Mouse (Mus musculus) embryonic facial prominence, embryonic 11.5 days (tissue): ENCODE results near the gene Kalrn. TPM values are rescaled to one million over a fixed set of nuclear protein-coding genes. Genes with fewer than 3 reads are reported as not detected.

Source experiments
- ATAC-seq: fragments of 200-750 bp; cut with Nextera tagmentation; replicated peaks from 2 replicates; pipeline ENCODE4 v1.8.0; 2017; ENCODE audit warnings: low read depth; ENCODE audit not compliant: insufficient number of reproducible peaks, low FRiP score, low TSS enrichment
- DNase-seq: peaks from one replicate; pipeline ENCODE4 v3.0.0-alpha.2; 2015; ENCODE audit warnings: low spot score
- H3K27ac ChIP-seq: fragments of 300-500 bp; sonication (generic); replicated peaks from 2 replicates; pipeline ENCODE4 v1.5.1; 2014; ENCODE audit warnings: mild to moderate bottlenecking, low read depth, low read length, control low read depth
- H3K27me3 ChIP-seq: fragments of 300-500 bp; sonication (generic); 2 replicates; pipeline ENCODE4 v1.6.1; 2014; ENCODE audit warnings: mild to moderate bottlenecking, low read length, moderate library complexity, mixed read lengths; ENCODE audit not compliant: control insufficient read depth, insufficient read depth
- H3K36me3 ChIP-seq: fragments of 300-500 bp; sonication (generic); replicated peaks from 2 replicates; pipeline ENCODE4 v1.6.1; 2014; ENCODE audit warnings: low read depth, mild to moderate bottlenecking, low read length, moderate library complexity, mixed read lengths; ENCODE audit not compliant: control insufficient read depth, insufficient read depth
- H3K4me1 ChIP-seq: fragments of 300-500 bp; sonication (generic); 2 replicates; pipeline ENCODE4 v1.6.1; 2014; ENCODE audit warnings: low read length, mixed read lengths; ENCODE audit not compliant: control insufficient read depth, insufficient read depth
- H3K4me2 ChIP-seq: fragments of 300-500 bp; sonication (generic); 2 replicates; pipeline ENCODE4 v1.6.1; 2014; ENCODE audit warnings: low read depth, mild to moderate bottlenecking, control low read depth, low read length, moderate library complexity
- H3K4me3 ChIP-seq: fragments of 300-500 bp; sonication (generic); 2 replicates; pipeline ENCODE4 v1.5.1; 2014; ENCODE audit warnings: low read depth, low read length, control low read depth
- H3K9ac ChIP-seq: fragments of 300-500 bp; sonication (generic); replicated peaks from 2 replicates; pipeline ENCODE4 v1.6.1; 2014; ENCODE audit warnings: mild to moderate bottlenecking, control low read depth, low read length
- H3K9me3 ChIP-seq: fragments of 300-500 bp; sonication (generic); replicated peaks from 2 replicates; pipeline ENCODE4 v1.6.1; 2016; ENCODE audit warnings: mild to moderate bottlenecking, low read length, inconsistent platforms, mixed read lengths; ENCODE audit not compliant: control insufficient read depth
- WGBS: fragments of 180-500 bp; shearing (Covaris S2); extraction: QIAGEN DNeasy Blood & Tissue Kit; methylation state at CpG from one replicate; pipeline ENCODE4 v1.1.7; 2014; 5-methylcytosine and 5-hydroxymethylcytosine counted together
- polyA plus RNA-seq: library from polyadenylated mRNA; unstranded; fragments of >200 nt; fragmentation: Nextera tagmentation; extraction: Ambion mirVana; gene quantifications from 2 replicates; pipeline ENCODE4 v1.2.1, GENCODE M21; 2014

Gene Kalrn
- polyA plus RNA-seq, 1 experiment from 2014 or later, result 12.0 TPM

DNA sequence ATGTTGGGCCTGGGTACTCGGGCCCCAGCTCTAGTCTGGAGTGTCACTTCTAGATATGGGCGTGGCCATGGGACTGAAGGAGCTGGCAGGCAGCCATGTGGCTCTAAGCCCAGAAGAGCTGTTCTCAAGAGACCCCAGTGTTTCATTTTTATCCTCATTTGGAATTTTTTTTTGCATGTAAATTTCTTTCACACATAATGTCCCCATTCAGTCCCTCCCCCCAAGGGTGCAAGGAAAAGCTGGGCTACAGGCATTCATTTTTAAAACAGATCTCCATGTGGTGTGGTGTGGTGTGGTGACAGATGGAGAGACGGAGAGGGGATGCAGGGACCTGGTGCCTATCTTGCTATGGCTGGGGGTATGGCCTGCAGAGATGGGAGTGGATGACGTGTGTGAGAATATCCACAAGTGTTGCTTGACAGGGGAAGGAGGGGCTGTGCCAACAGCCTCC, 569.2 kb downstream of the Kalrn start:
- ATAC-seq (0 out of 2 replicates have a peak, but pooled peaks have one; percentile 71), DNase-seq (no peak)
- Histone ChIP-seq H3K4me1 (no peaks in the 10 kb centered on the region), H3K9me3 (no peaks in the 10 kb centered on the region), H3K36me3 (no peaks in the 10 kb centered on the region), H3K4me3 (no peak overlapping the region), H3K27ac (no peak overlapping the region), H3K9ac (no peak overlapping the region), H3K27me3 (no peaks in the 10 kb centered on the region), H3K4me2 (no peak overlapping the region)
- WGBS, result 76% methylated on average over 4 of the region's 4 CpGs

DNA sequence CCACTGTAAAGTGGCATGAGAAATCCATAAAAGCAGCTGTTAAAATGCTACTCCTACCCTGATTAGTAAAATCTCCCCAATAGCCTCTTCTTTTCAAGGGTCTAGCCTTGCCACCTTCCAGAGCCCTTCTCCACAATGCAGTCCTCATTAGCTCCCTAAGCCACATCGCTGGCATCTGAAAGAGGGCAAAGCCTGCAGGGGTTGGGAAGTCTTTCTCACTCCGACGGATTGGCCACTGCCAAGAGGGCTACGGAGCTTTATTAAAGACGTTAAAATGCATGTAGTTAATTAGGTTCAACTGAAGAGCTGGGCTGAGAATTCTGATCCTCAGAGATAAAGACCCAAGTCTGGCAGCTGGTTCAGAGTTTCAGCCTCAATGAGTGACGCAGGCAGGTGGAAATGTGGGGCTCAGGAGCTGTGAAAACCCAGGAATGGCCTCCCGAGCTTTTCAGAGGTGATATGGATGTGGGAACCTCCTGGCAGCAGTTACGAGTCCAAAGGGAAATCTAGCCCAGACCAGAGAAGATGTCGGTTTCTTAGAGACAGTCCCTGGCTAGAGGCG, 569.7 kb downstream of the Kalrn start:
- H3K4me2 ChIP-seq, result no peak overlapping the region
- WGBS, result 79% methylated on average over 10 of the region's 10 CpGs
- no peaks in the 10 kb centered on the region for H3K27me3 ChIP-seq
- no peak overlapping the region for H3K9ac ChIP-seq
- no peaks in the 10 kb centered on the region for H3K9me3 ChIP-seq
- H3K27ac ChIP-seq, result no peak overlapping the region
- H3K36me3 ChIP-seq, result no peaks in the 10 kb centered on the region
- H3K4me3 ChIP-seq, result no peak overlapping the region
- no peaks in the 10 kb centered on the region for H3K4me1 ChIP-seq
- DNase-seq, result peak; percentile 3
- ATAC-seq, result no peak

GRCm38 (mm10) chr16:34000715-34001114, 572.6 kb downstream of the Kalrn start:
- Histone ChIP-seq H3K4me2 (no peak overlapping the region), H3K9ac (no peak overlapping the region), H3K36me3 (no peaks in the 10 kb centered on the region), H3K27me3 (no peaks in the 10 kb centered on the region), H3K4me3 (no peak overlapping the region), H3K9me3 (no peaks in the 10 kb centered on the region), H3K4me1 (no peaks in the 10 kb centered on the region), H3K27ac (no peak overlapping the region)
- WGBS, result 81% methylated on average over 8 of the region's 8 CpGs
- ATAC-seq (no peak), DNase-seq (no peak)

DNA sequence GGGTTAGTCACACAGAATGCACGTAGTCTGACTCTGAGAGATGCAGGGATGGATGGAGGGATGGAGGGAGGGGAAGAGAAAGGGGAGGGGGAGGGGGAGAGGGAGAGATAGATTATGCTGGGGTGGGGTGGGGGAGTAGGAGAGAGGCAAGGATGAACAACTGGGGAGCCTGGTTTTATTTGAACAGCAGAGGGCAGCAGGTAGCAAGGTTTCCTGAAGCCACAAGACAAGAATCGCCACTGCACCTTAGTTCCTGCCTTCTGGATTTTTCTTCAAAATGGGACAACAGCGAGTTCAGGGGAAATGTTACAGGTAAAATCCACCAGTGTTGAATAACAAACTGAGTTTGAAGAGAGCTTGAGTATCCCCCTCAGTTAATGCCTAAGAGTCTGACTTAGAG, 573.9 kb downstream of the Kalrn start:
- H3K4me1 ChIP-seq, result no peaks in the 10 kb centered on the region
- 25% methylated on average over 3 of the region's 3 CpGs for WGBS
- no peak overlapping the region for H3K9ac ChIP-seq
- DNase-seq (peak; percentile 65), ATAC-seq (no peak)
- no peak overlapping the region for H3K4me3 ChIP-seq
- H3K27ac ChIP-seq, result no peak overlapping the region
- no peaks in the 10 kb centered on the region for H3K36me3 ChIP-seq
- no peaks in the 10 kb centered on the region for H3K9me3 ChIP-seq
- H3K27me3 ChIP-seq, result no peaks in the 10 kb centered on the region
- H3K4me2 ChIP-seq, result no peak overlapping the region

GRCm38 (mm10) chr16:33998011-33998410, 575.3 kb downstream of the Kalrn start:
- H3K9ac ChIP-seq, result no peak overlapping the region
- WGBS, result 84% methylated on average over 6 of the region's 6 CpGs
- H3K9me3 ChIP-seq, result no peaks in the 10 kb centered on the region
- H3K4me1 ChIP-seq, result no peaks in the 10 kb centered on the region
- H3K27me3 ChIP-seq, result no peaks in the 10 kb centered on the region
- H3K4me2 ChIP-seq, result no peak overlapping the region
- H3K27ac ChIP-seq, result no peak overlapping the region
- no peak overlapping the region for H3K4me3 ChIP-seq
- DNase-seq, result no peak
- H3K36me3 ChIP-seq, result no peaks in the 10 kb centered on the region
- ATAC-seq, result no peak

- ATAC-seq (no peak), DNase-seq (peak; percentile 85)
- no peak overlapping the region for H3K9ac ChIP-seq
- H3K4me2 ChIP-seq, result no peak overlapping the region
- 15% methylated on average over 5 of the region's 5 CpGs for WGBS
- H3K4me3 ChIP-seq, result no peak overlapping the region
- no peaks in the 10 kb centered on the region for H3K4me1 ChIP-seq
- no peaks in the 10 kb centered on the region for H3K27me3 ChIP-seq
- H3K9me3 ChIP-seq, result no peaks in the 10 kb centered on the region
- no peak overlapping the region for H3K27ac ChIP-seq
- no peaks in the 10 kb centered on the region for H3K36me3 ChIP-seq
Measured at GRCm38 (mm10) chr16:33996030-33996429, 577.3 kb downstream of the Kalrn start.

- DNase-seq, result no peak
- no peaks in the 10 kb centered on the region for H3K4me1 ChIP-seq
- no peak overlapping the region for H3K4me3 ChIP-seq
- H3K36me3 ChIP-seq, result no peaks in the 10 kb centered on the region
- no peaks in the 10 kb centered on the region for H3K27me3 ChIP-seq
- ATAC-seq, result no peak
- no peak overlapping the region for H3K27ac ChIP-seq
- WGBS, result 76% methylated on average over 3 of the region's 3 CpGs
- H3K4me2 ChIP-seq, result no peak overlapping the region
- H3K9me3 ChIP-seq, result no peaks in the 10 kb centered on the region
- no peak overlapping the region for H3K9ac ChIP-seq
Measured at GRCm38 (mm10) chr16:33995496-33995895, 577.8 kb downstream of the Kalrn start.

DNA sequence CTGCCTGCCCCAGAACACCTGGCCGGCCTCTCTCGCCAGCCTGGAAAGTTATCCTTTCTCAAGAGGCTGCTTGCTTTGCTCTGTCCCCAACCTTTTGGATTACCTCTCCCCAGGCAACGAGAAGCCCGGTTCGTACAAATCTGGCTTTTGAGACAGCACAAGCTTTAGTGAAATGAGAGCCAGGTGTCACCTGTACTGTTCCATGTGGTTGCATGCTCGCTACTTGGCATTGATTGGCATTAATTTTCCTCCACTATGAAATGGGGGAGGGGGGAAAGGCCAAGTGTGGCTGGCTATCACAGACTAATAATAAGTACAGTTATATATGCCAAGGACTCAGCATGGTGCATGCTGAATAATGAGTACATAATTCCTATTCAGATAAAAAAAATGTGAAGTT, 579.0 kb downstream of the Kalrn start:
- ATAC-seq (no peak), DNase-seq (no peak)
- Histone ChIP-seq H3K27ac (no peak overlapping the region), H3K4me3 (no peak overlapping the region), H3K9me3 (no peaks in the 10 kb centered on the region), H3K36me3 (no peaks in the 10 kb centered on the region), H3K4me1 (no peaks in the 10 kb centered on the region), H3K27me3 (no peaks in the 10 kb centered on the region), H3K9ac (no peak overlapping the region), H3K4me2 (no peak overlapping the region)
- 76% methylated on average over 6 of the region's 6 CpGs for WGBS
